Mouse (Mus musculus) ES-E14 (cell line): ENCODE measurements around the gene Lrmp. TPM values are rescaled to one million over a fixed set of nuclear protein-coding genes. Genes with fewer than 3 reads are reported as not detected.

Source experiments
- DNase-seq: peaks from one replicate; pipeline ENCODE4 v3.0.0-alpha.2; 2013; ENCODE audit warnings: low read depth, low spot score
- H3K27ac ChIP-seq: 2 replicates; pipeline ENCODE4 v1.5.1; 2012; ENCODE audit warnings: low read depth, mild to moderate bottlenecking, low read length, moderate library complexity, mixed read lengths; ENCODE audit not compliant: poor library complexity, insufficient read depth, severe bottlenecking
- H3K36me3 ChIP-seq: 2 replicates; pipeline ENCODE4 v1.6.1; 2012; ENCODE audit warnings: mild to moderate bottlenecking, low read length, moderate library complexity, mixed read lengths; ENCODE audit not compliant: control insufficient read depth, poor library complexity, insufficient read depth, severe bottlenecking
- H3K4me1 ChIP-seq, 2 experiments: fragments of 150-350 bp in 1 of 2; sonication (generic) in 1 of 2; 2 replicates each; pipeline ENCODE4 v1.6.1; 2012; ENCODE audit warnings: low read length in 2 of 2, mild to moderate bottlenecking in 1 of 2, mixed read lengths in 1 of 2; ENCODE audit not compliant: control insufficient read depth in 2 of 2, insufficient read depth in 2 of 2, poor library complexity in 1 of 2
- H3K4me3 ChIP-seq, 2 experiments: fragments of 150-350 bp in 1 of 2; sonication (generic) in 1 of 2; 2 replicates each; pipeline ENCODE4 v1.5.1; 2012; ENCODE audit warnings: low read length in 2 of 2, low read depth in 1 of 2, mild to moderate bottlenecking in 1 of 2, mixed read lengths in 1 of 2; ENCODE audit not compliant: insufficient read depth in 1 of 2, poor library complexity in 1 of 2, severe bottlenecking in 1 of 2
- H3K9ac ChIP-seq: 2 replicates; pipeline ENCODE4 v1.6.1; 2012; ENCODE audit warnings: low read depth, mild to moderate bottlenecking, low read length, mixed read lengths; ENCODE audit not compliant: poor library complexity, insufficient read depth, severe bottlenecking
- H3K9me3 ChIP-seq: fragments of 150-350 bp; sonication (generic); 2 replicates; pipeline ENCODE4 v1.6.1; 2012; ENCODE audit warnings: low read depth, mild to moderate bottlenecking, low read length; ENCODE audit not compliant: control insufficient read depth, insufficient read depth
- CHD2 ChIP-seq: IDR thresholded peaks from 2 replicates; pipeline ENCODE4 v1.6.1; 2014; ENCODE audit warnings: mild to moderate bottlenecking, low read depth, low read length, inconsistent platforms
- HCFC1 ChIP-seq: IDR thresholded peaks from 2 replicates; pipeline ENCODE4 v1.6.1; 2012; ENCODE audit warnings: low read length, inconsistent platforms, borderline replicate concordance; ENCODE audit not compliant: insufficient read depth
- MAFK ChIP-seq: IDR thresholded peaks from 2 replicates; pipeline ENCODE4 v1.6.1; 2014; ENCODE audit warnings: mild to moderate bottlenecking, low read depth, low read length, inconsistent platforms; ENCODE audit not compliant: insufficient read depth
- ZC3H11A ChIP-seq: IDR thresholded peaks from 2 replicates; pipeline ENCODE4 v1.6.1; 2012; ENCODE audit warnings: low read depth, mild to moderate bottlenecking, inconsistent platforms, low read length, borderline replicate concordance
- ZNF384 ChIP-seq: IDR thresholded peaks from 2 replicates; pipeline ENCODE4 v1.6.1; 2012; ENCODE audit warnings: low read depth, low read length, inconsistent platforms
- in situ Hi-C, 2 experiments: fragments of 600-800 bp; cut with MboI; formaldehyde crosslinking; loops; one replicate each; pipeline ENCODE4 v1.15.1; 2025; ENCODE audit warnings: low sequenced_read_pairs in 2 of 2, inconsistent platforms in 1 of 2; ENCODE audit not compliant: unreplicated experiment in 2 of 2
- total RNA-seq: library from RNA; depleted of rRNA; stranded (reverse); fragments of 300-350 nt; gene quantifications from 2 replicates; pipeline ENCODE4 v1.2.3, GENCODE M21; 2012; rRNA removed

Lrmp gene
- 8.6 and 10.4 TPM in 2 replicates for total RNA-seq

DNA sequence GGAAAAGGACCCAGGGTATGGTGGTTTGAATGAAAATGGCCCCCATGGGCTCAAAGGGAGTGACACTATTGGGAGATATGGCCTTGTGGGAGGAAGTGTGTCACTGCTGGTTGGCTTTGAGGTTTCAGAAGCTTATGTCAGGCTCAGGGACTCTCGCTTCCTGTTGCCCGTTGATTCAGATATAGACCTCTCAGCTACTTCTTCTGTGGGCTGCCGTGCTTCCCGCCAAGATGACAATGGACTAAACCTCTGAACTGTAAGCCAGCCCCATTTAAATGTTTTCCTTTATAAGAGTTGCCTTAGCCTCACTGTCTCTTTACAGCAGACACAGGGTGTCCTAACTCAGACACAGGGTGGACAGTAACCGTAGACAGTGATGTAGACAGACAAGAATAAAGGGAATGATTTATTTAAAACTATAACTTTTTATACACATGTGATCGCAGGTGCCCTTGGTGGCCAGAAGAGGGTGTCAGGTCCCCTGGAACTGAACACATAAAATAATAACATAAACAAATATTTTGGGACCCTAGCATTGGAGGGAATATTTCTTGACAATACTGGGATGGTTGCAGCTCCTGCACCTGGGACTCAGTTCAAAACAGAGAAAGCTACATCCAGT lies at the start of gene Lrmp:
Lrmp (plus strand) TSS at position 178 of the 622 bp plus-strand sequence.
- Histone ChIP-seq H3K4me3 (0 out of 4 replicates have a peak within 1 kb of the TSS, but pooled peaks of 1 of the 2 experiments have one; percentile 2), H3K9ac (peak within 1 kb of the TSS; percentile 45; the same call in 1 of the 2 replicates), H3K4me1 (peaks cover 2 to 10% of the 10 kb centered on the region in 2 experiments; a peak in 3 of 4 replicates), H3K36me3 (no peaks in the 10 kb centered on the region), H3K9me3 (no peaks in the 10 kb centered on the region), H3K27ac (peak within 1 kb of the TSS; percentile 36; the same call in 1 of the 2 replicates)
- no peak for DNase-seq
- no peak for TF ChIP-seq HCFC1
- no peak for TF ChIP-seq ZNF384
- in situ Hi-C loops, result no loop called here

GRCm38 (mm10) chr6:145066416-145066815 lies 49.0 kb upstream of the Lrmp start:
- Histone ChIP-seq H3K36me3 (peaks cover 25% of the 10 kb centered on the region), H3K4me1 (peaks cover 5 to 27% of the 10 kb centered on the region in 2 experiments; a peak in 3 of 4 replicates), H3K9me3 (no peaks in the 10 kb centered on the region), H3K27ac (no peak overlapping the region), H3K9ac (no peak overlapping the region; the same call in 1 of the 2 replicates), H3K4me3 (no peak overlapping the region)
- in situ Hi-C loops, result no loop called here
- TF ChIP-seq MAFK (no peak), HCFC1 (no peak)
- DNase-seq, result no peak

GRCm38 (mm10) chr6:145067679-145068078 lies 47.8 kb upstream of the Lrmp start:
- H3K4me1 ChIP-seq, result peaks cover 2 to 24% of the 10 kb centered on the region in 2 experiments; a peak in 3 of 4 replicates
- no peaks in the 10 kb centered on the region for H3K9me3 ChIP-seq
- no peak overlapping the region; the same call in 1 of the 2 replicates for H3K27ac ChIP-seq
- no peak overlapping the region for H3K9ac ChIP-seq
- TF ChIP-seq ZC3H11A (no peak), ZNF384 (no peak), MAFK (no peak), CHD2 (no peak), HCFC1 (no peak)
- H3K36me3 ChIP-seq, result peaks cover 30% of the 10 kb centered on the region
- H3K4me3 ChIP-seq, result no peak overlapping the region
- in situ Hi-C loops, result no loop called here
- no peak for DNase-seq

DNA sequence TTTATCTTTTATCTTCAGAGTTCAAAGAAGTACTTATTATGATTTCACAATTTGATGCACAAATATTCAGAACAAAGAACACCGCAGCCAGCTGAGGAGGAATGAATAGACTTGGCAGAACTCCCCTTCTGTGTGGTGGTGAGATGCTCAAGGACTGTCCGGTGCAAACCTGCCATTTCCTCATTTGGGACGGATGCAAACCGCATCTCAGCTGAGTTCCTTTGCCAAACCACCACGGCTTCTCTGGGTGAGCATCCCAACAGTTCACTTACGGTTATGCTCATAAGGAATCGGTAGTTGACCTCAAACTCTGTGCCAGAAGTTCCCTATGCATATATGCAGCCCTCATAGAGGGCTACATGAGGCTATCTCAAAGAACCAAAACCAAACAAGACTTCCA lies 46.1 kb upstream of the Lrmp start:
- in situ Hi-C loops, result no loop called here
- no peak for DNase-seq
- Histone ChIP-seq H3K27ac (no peak overlapping the region), H3K4me1 (peaks cover under 1 to 17% of the 10 kb centered on the region in 2 experiments; a peak in 3 of 4 replicates), H3K9ac (peak overlapping the region; percentile 10; the same call in 1 of the 2 replicates), H3K4me3 (no peak overlapping the region), H3K36me3 (peaks cover 27% of the 10 kb centered on the region), H3K9me3 (no peaks in the 10 kb centered on the region)
- no peak for TF ChIP-seq ZNF384
- TF ChIP-seq ZC3H11A, result no peak
- no peak for TF ChIP-seq CHD2
- no peak for TF ChIP-seq MAFK
- TF ChIP-seq HCFC1, result no peak

DNA sequence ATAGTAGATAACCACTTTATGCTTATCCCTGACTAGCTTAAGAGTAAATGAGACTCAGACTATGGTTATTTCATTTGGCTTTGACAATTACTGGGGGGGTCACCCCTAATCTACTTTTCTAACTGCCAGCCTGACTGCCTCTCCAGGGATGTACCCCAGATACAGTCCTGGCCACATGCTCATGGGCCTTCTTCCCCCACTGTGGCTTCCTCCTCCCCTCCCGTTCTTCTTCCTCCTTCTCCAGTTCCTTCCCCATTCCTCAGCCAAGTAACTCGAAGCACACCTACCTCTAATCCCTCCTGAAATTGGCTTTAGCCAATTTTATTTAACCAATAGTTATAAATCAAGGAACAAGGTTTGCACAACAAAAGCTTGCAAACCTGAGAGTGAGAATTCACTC lies 45.5 kb upstream of the Lrmp start:
- TF ChIP-seq CHD2, result no peak
- TF ChIP-seq ZNF384, result no peak
- no peak for TF ChIP-seq HCFC1
- no peak for TF ChIP-seq ZC3H11A
- no peak for TF ChIP-seq MAFK
- Histone ChIP-seq H3K4me1 (peaks cover 0 to 14% of the 10 kb centered on the region in 2 experiments; a peak in 3 of 4 replicates), H3K27ac (no peak overlapping the region; the same call in 1 of the 2 replicates), H3K4me3 (no peak overlapping the region), H3K36me3 (peaks cover 27% of the 10 kb centered on the region), H3K9ac (no peak overlapping the region), H3K9me3 (no peaks in the 10 kb centered on the region)
- no peak for DNase-seq
- in situ Hi-C loops, result no loop called here
